ENCODE assay signal across 8 mouse cellular contexts in genomic region chr15:103359869-103360602, GRCm38 (mm10). TPM values are rescaled to one million over a fixed set of nuclear protein-coding genes. Genes with fewer than 3 reads are reported as not detected.
A peak's percentile ranks its signal among the peaks of the same experiment; 100 is the strongest.
DNase-seq lines count a peak whose midpoint lies in the region; ATAC-seq and TF ChIP-seq lines count a peak whose summit lies in the region.

No protein-coding gene starts in this region.

- TF ChIP-seq CTCF in thymus, adult 2 months (IDR thresholded peaks at IDR 0.05; ENCODE audit: borderline replicate concordance, control insufficient read depth, extremely low read depth, insufficient read depth, low read length, poor library complexity) = no peak
- TF ChIP-seq CTCF in lung, adult 2 months (IDR thresholded peaks at IDR 0.05; ENCODE audit: insufficient read depth, low read length) = no peak

- peak; percentile 49; the same call in 1 of the 2 replicates for ATAC-seq in frontal cortex, adult (ENCODE audit: low TSS enrichment)
- no peak for ATAC-seq in megakaryocyte, adult 5-6 weeks (ENCODE audit: poor library complexity, severe bottlenecking)

- H3K4me1 ChIP-seq in heart, embryonic 10.5 days = peaks cover 84% of the 10 kb centered on the region
- peaks cover 24% of the 10 kb centered on the region for H3K4me1 ChIP-seq in thymus, adult 2 months (replicated peaks; ENCODE audit: control insufficient read depth, insufficient read depth, low read length)
- H3K4me1 ChIP-seq in lung, adult 2 months (ENCODE audit: control insufficient read depth, insufficient read depth, low read length) = peaks cover 15% of the 10 kb centered on the region

- WGBS in heart, embryonic 10.5 days = 86% methylated on average over 5 of the region's 5 CpGs
- WGBS in thymus, adult 2 months = 94% methylated on average over 5 of the region's 5 CpGs
- 83% methylated on average over 5 of the region's 5 CpGs for WGBS in lung, adult 2 months

- H3K36me3 ChIP-seq in heart, embryonic 10.5 days = peaks cover 59% of the 10 kb centered on the region
- no peaks in the 10 kb centered on the region for H3K36me3 ChIP-seq in thymus, adult 2 months (ENCODE audit: control insufficient read depth, insufficient read depth, low read length)

- no peak for TF ChIP-seq POLR2A in thymus, adult 2 months (IDR thresholded peaks at IDR 0.05; ENCODE audit: control insufficient read depth, extremely low read depth, insufficient read depth, low read length, poor library complexity)
- no peak for TF ChIP-seq POLR2A in lung, adult 2 months (IDR thresholded peaks at IDR 0.05; ENCODE audit: borderline replicate concordance, extremely low read depth, low read depth, low read length)

- peak overlapping the region; percentile 81 for H3K27ac ChIP-seq in heart, embryonic 10.5 days
- H3K27ac ChIP-seq in thymus, adult 2 months (ENCODE audit: control insufficient read depth, insufficient read depth, low read length) = no peak overlapping the region

- no peaks in the 10 kb centered on the region for H3K27me3 ChIP-seq in heart, embryonic 10.5 days (ENCODE audit: insufficient read depth, poor library complexity, severe bottlenecking)
- no peaks in the 10 kb centered on the region for H3K27me3 ChIP-seq in thymus, adult 2 months (ENCODE audit: control insufficient read depth, insufficient read depth, low read length)

- H3K4me3 ChIP-seq in heart, embryonic 10.5 days = no peak overlapping the region
- no peak overlapping the region for H3K4me3 ChIP-seq in thymus, adult 2 months (ENCODE audit: control insufficient read depth, insufficient read depth, low read length)
- no peak overlapping the region for H3K4me3 ChIP-seq in lung, adult 2 months (replicated peaks; ENCODE audit: extremely low read depth, low read depth, low read length)

- DNase-seq in frontal cortex, postnatal 25 days (ENCODE audit: low spot score in 2 of 2) = no peak
- peak; percentile 26 for DNase-seq in 416B (ENCODE audit: low read depth)
- peak; percentile 91 for DNase-seq in cerebellum, adult 9-10 months
- no peak for DNase-seq in heart, embryonic 10.5 days (ENCODE audit: low spot score)
- DNase-seq in thymus, adult 2 months = no peak
- DNase-seq in lung, adult 2 months = no peak

- H3K9me3 ChIP-seq in heart, embryonic 10.5 days = no peaks in the 10 kb centered on the region

RNA-seq across cellular contexts. Expression of gene Itga5, which starts 6.5 kb away (rescaled TPM):
- 60.6 and 98.7 TPM in 2 replicates for polyA plus RNA-seq in heart, embryonic 10.5 days (2016; fragmentation: Nextera tagmentation; extraction: Ambion mirVana)
- polyA plus RNA-seq in thymus, adult 2 months (2012; rRNA removed) = 20.2 and 20.7 TPM in 2 replicates
- 34.3 and 35.9 TPM in 2 replicates for polyA plus RNA-seq in lung, adult 2 months (2012; rRNA removed)
- 18.4 and 21.4 TPM in 2 replicates for total RNA-seq in megakaryocyte, adult 5-6 weeks (2015)
- 8.3 and 9.5 TPM in 2 replicates for total RNA-seq in megakaryocyte, adult 5-6 weeks (2017)

RNA-seq across cellular contexts. Expression of gene Zfp385a, which starts 20.1 kb away (rescaled TPM):
- 8.9 and 15.8 TPM in 2 replicates for polyA plus RNA-seq in heart, embryonic 10.5 days (2016; fragmentation: Nextera tagmentation; extraction: Ambion mirVana)
- 18.6 and 20.7 TPM in 2 replicates for polyA plus RNA-seq in thymus, adult 2 months (2012; rRNA removed)
- 9.9 and 11.7 TPM in 2 replicates for polyA plus RNA-seq in lung, adult 2 months (2012; rRNA removed)
- 35.8 and 40.1 TPM in 2 replicates for total RNA-seq in megakaryocyte, adult 5-6 weeks (2015)
- 6.8 and 9.4 TPM in 2 replicates for total RNA-seq in megakaryocyte, adult 5-6 weeks (2017)

RNA-seq across cellular contexts. Expression of gene Gpr84, which starts 49.6 kb away (rescaled TPM):
- polyA plus RNA-seq in heart, embryonic 10.5 days (2016; fragmentation: Nextera tagmentation; extraction: Ambion mirVana) = 0.35 TPM in 1 of 2 replicates, not detected in the other
- polyA plus RNA-seq in thymus, adult 2 months (2012; rRNA removed) = 0.28 and 0.45 TPM in 2 replicates
- 0.08 and 0.22 TPM in 2 replicates for polyA plus RNA-seq in lung, adult 2 months (2012; rRNA removed)
- total RNA-seq in megakaryocyte, adult 5-6 weeks (2015) = 2.9 and 3.8 TPM in 2 replicates
- total RNA-seq in megakaryocyte, adult 5-6 weeks (2017) = 1.7 and 3.3 TPM in 2 replicates

Comparison
In these comparisons a context has a peak if more than half of its experiments do, and no peak if none do; other contexts are left out.
1. DNase-seq: peak in 416B (single experiment) and cerebellum, adult 9-10 months (single experiment); none in frontal cortex, postnatal 25 days (0 of 2), heart, embryonic 10.5 days (single experiment), thymus, adult 2 months (single experiment) and lung, adult 2 months (single experiment).